Mouse (Mus musculus) neural tube, embryonic 13.5 days (tissue): ENCODE results near the gene Gm20388. TPM values are rescaled to one million over a fixed set of nuclear protein-coding genes. Genes with fewer than 3 reads are reported as not detected.

ENCODE experiments used
- ATAC-seq: fragments of 200-750 bp; cut with Nextera tagmentation; 2 replicates; pipeline ENCODE4 v1.8.0; 2017; ENCODE audit warnings: low read depth, mild to moderate bottlenecking, moderate TSS enrichment, moderate library complexity
- H3K27ac ChIP-seq: fragments of 300-500 bp; sonication (generic); replicated peaks from 2 replicates; pipeline ENCODE4 v1.5.1; 2015; ENCODE audit warnings: moderate library complexity, mild to moderate bottlenecking, inconsistent platforms
- H3K27me3 ChIP-seq: fragments of 300-500 bp; sonication (generic); 2 replicates; pipeline ENCODE4 v1.6.1; 2015; ENCODE audit warnings: mild to moderate bottlenecking, inconsistent platforms
- H3K36me3 ChIP-seq: fragments of 300-500 bp; sonication (generic); 2 replicates; pipeline ENCODE4 v1.6.1; 2015; ENCODE audit warnings: mild to moderate bottlenecking, inconsistent platforms
- H3K4me1 ChIP-seq: fragments of 300-500 bp; sonication (generic); replicated peaks from 2 replicates; pipeline ENCODE4 v1.6.1; 2015; ENCODE audit warnings: inconsistent platforms
- H3K4me2 ChIP-seq: fragments of 300-500 bp; sonication (generic); 2 replicates; pipeline ENCODE4 v1.6.1; 2015; ENCODE audit warnings: inconsistent platforms, mild to moderate bottlenecking, moderate library complexity
- H3K4me3 ChIP-seq: fragments of 300-500 bp; sonication (generic); 2 replicates; pipeline ENCODE4 v1.5.1; 2015; ENCODE audit warnings: mild to moderate bottlenecking, inconsistent platforms
- H3K9ac ChIP-seq: fragments of 300-500 bp; sonication (generic); 2 replicates; pipeline ENCODE4 v1.6.1; 2015; ENCODE audit warnings: moderate library complexity, mild to moderate bottlenecking, inconsistent platforms
- H3K9me3 ChIP-seq: fragments of 300-500 bp; sonication (generic); 2 replicates; pipeline ENCODE4 v1.6.1; 2016; ENCODE audit warnings: inconsistent platforms
- WGBS: fragments of 180-500 bp; shearing (Covaris S2); methylation state at CpG from one replicate; pipeline ENCODE4 v1.1.7; 2015; 5-methylcytosine and 5-hydroxymethylcytosine counted together
- polyA plus RNA-seq: library from polyadenylated mRNA; unstranded; fragments of >200 nt; fragmentation: Nextera tagmentation; extraction: Ambion mirVana; gene quantifications from 2 replicates; pipeline ENCODE4 v1.2.1, GENCODE M21; 2015

The Gm20388 gene
- polyA plus RNA-seq, 1 experiment from 2014 or later, result 0.27 TPM

DNA sequence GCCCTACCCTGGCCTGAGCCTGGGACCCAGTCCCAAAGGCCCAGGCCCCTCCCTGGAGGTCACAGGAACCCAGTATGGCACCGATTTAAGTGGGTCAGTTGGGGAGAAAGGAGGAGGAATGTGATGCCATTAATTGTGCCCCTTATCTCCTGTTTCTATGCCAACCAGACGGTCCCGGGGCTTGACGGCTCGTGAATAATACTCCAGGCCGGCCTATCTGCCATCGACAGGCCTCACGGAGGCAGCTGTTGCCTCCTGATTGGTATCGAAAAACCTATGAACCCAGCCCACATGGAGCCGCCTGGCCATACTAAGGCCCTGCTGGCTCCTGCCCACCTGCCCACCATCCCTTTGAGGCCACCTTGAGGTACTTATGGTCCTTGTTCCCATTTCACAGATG, 2376.3 kb downstream of the Gm20388 start:
- peaks cover 60% of the 10 kb centered on the region for H3K27me3 ChIP-seq
- no peak overlapping the region for H3K4me3 ChIP-seq
- H3K4me2 ChIP-seq, result no peak overlapping the region
- WGBS, result 75% methylated on average over 10 of the region's 10 CpGs
- H3K4me1 ChIP-seq, result peaks cover 60% of the 10 kb centered on the region
- no peak for ATAC-seq
- no peak overlapping the region for H3K9ac ChIP-seq
- no peaks in the 10 kb centered on the region for H3K36me3 ChIP-seq
- H3K9me3 ChIP-seq, result no peaks in the 10 kb centered on the region
- H3K27ac ChIP-seq, result no peak overlapping the region

GRCm38 (mm10) chr8:122287742-122288141, 2377.1 kb downstream of the Gm20388 start:
- 89% methylated on average over 8 of the region's 8 CpGs for WGBS
- no peak for ATAC-seq
- Histone ChIP-seq H3K4me1 (peaks cover 59% of the 10 kb centered on the region), H3K27me3 (peaks cover 60% of the 10 kb centered on the region), H3K36me3 (no peaks in the 10 kb centered on the region), H3K9me3 (no peaks in the 10 kb centered on the region), H3K27ac (no peak overlapping the region), H3K4me2 (no peak overlapping the region), H3K4me3 (no peak overlapping the region), H3K9ac (no peak overlapping the region)

GRCm38 (mm10) chr8:122288344-122288743, 2377.7 kb downstream of the Gm20388 start:
- Histone ChIP-seq H3K4me1 (peaks cover 53% of the 10 kb centered on the region), H3K4me3 (no peak overlapping the region), H3K9me3 (no peaks in the 10 kb centered on the region), H3K36me3 (no peaks in the 10 kb centered on the region), H3K9ac (no peak overlapping the region), H3K27ac (no peak overlapping the region), H3K27me3 (peaks cover 56% of the 10 kb centered on the region), H3K4me2 (no peak overlapping the region)
- ATAC-seq, result no peak
- 83% methylated on average over 3 of the region's 3 CpGs for WGBS

- 77% methylated on average over 12 of the region's 12 CpGs for WGBS
- H3K4me3 ChIP-seq, result no peak overlapping the region
- 0 out of 2 replicates have a peak overlapping the region, but pooled peaks have one; percentile 46 for H3K27ac ChIP-seq
- peaks cover 50% of the 10 kb centered on the region for H3K4me1 ChIP-seq
- H3K27me3 ChIP-seq, result peaks cover 31% of the 10 kb centered on the region; the same call in 1 of the 2 replicates
- no peaks in the 10 kb centered on the region for H3K9me3 ChIP-seq
- H3K36me3 ChIP-seq, result no peaks in the 10 kb centered on the region
- no peak overlapping the region for H3K9ac ChIP-seq
- no peak for ATAC-seq
- no peak overlapping the region for H3K4me2 ChIP-seq
Measured at GRCm38 (mm10) chr8:122291075-122291474, 2380.4 kb downstream of the Gm20388 start.

DNA sequence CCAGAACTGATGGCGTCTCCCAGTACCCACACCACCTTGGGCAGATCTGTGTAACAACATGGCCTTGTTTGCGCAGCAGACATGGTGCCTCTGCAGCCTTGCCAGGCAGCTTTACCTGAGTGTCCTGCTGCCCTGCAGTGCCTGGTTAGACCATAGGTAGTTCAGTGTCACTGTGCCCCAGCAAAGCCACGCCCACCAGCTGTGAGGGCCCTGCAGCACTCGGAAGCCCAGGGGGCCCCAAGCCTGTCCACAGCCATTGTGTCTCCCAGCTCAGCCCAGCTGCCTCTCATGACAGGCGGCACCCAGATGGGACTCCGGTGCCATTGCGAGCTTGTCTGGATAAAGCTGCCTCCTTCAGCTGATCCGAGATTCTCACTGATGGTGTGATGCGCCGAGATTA, 2380.9 kb downstream of the Gm20388 start:
- Histone ChIP-seq H3K9ac (peak overlapping the region; percentile 47; the same call in 1 of the 2 replicates), H3K4me2 (no peak overlapping the region), H3K36me3 (no peaks in the 10 kb centered on the region), H3K27ac (peak overlapping the region; percentile 46; the same call in 1 of the 2 replicates), H3K4me1 (peaks cover 51% of the 10 kb centered on the region), H3K9me3 (no peaks in the 10 kb centered on the region), H3K4me3 (no peak overlapping the region), H3K27me3 (peaks cover 26% of the 10 kb centered on the region; the same call in 1 of the 2 replicates)
- no peak for ATAC-seq
- 41% methylated on average over 10 of the region's 10 CpGs for WGBS

- WGBS, result 69% methylated on average over 10 of the region's 10 CpGs
- H3K27ac ChIP-seq, result no peak overlapping the region
- H3K4me1 ChIP-seq, result peaks cover 67% of the 10 kb centered on the region
- no peaks in the 10 kb centered on the region for H3K9me3 ChIP-seq
- no peak for ATAC-seq
- peaks cover 7% of the 10 kb centered on the region; the same call in 1 of the 2 replicates for H3K27me3 ChIP-seq
- no peak overlapping the region for H3K4me3 ChIP-seq
- H3K36me3 ChIP-seq, result no peaks in the 10 kb centered on the region
- H3K4me2 ChIP-seq, result no peak overlapping the region
- no peak overlapping the region for H3K9ac ChIP-seq
Measured at GRCm38 (mm10) chr8:122293484-122293883, 2382.8 kb downstream of the Gm20388 start.

DNA sequence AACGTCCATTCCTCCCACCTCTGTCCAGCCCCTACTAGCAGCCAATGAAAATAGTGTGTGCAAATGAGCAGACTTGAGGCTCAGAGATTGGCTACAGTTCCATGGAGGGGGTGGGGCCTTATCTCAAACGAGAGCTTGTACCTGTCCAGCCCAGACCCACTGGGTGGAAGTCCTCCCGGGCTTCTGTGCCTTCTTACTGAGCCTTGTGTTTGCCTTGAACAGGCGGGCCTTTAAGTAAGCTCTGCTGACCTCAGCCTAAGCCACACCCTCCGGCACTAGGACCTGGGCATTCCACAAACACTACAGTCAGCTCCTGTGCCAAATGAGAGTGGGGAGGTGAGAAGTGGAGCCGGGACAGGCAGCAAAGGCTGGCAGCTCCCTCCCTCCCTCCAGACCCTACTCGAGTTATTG, 2383.6 kb downstream of the Gm20388 start:
- peaks cover 72% of the 10 kb centered on the region for H3K4me1 ChIP-seq
- WGBS, result 3% methylated on average over 7 of the region's 7 CpGs

DNA sequence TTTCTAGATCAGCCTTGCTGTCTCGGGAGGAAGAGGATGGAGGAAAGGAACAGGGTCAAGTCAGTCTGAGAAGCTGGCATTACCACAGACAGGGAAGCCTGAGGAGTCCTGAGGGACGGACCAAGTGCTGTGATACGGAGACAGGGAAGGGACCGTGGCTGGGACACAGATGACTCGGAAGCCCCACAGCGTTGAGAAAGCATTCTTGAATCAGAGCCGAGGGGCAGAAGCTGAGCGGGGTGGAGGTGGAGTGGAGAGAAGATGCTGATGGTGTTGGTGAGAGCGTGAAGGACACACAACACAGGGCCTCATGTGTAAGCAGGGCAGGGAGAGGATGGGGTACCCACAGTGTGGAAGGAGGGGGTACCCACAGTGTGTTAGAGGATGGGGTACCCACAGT, 2384.7 kb downstream of the Gm20388 start:
- 58% methylated on average over 9 of the region's 9 CpGs for WGBS
- H3K4me1 ChIP-seq, result peaks cover 75% of the 10 kb centered on the region
- H3K27me3 ChIP-seq, result no peaks in the 10 kb centered on the region
- H3K9ac ChIP-seq, result no peak overlapping the region
- no peaks in the 10 kb centered on the region for H3K9me3 ChIP-seq
- no peak overlapping the region; the same call in 1 of the 2 replicates for H3K27ac ChIP-seq
- H3K4me2 ChIP-seq, result no peak overlapping the region
- no peak overlapping the region for H3K4me3 ChIP-seq
- H3K36me3 ChIP-seq, result no peaks in the 10 kb centered on the region
- no peak for ATAC-seq

More for the DNA sequence above, 2383.6 kb downstream of the Gm20388 start:
- Histone ChIP-seq H3K9me3 (no peaks in the 10 kb centered on the region), H3K4me3 (no peak overlapping the region), H3K27me3 (peaks cover 4% of the 10 kb centered on the region; the same call in 1 of the 2 replicates), H3K4me2 (no peak overlapping the region), H3K27ac (no peak overlapping the region), H3K9ac (no peak overlapping the region), H3K36me3 (no peaks in the 10 kb centered on the region)
- ATAC-seq, result no peak

GRCm38 (mm10) chr8:122296173-122297001, 2385.7 kb downstream of the Gm20388 start:
- peak; percentile 49 for ATAC-seq
- H3K4me2 ChIP-seq, result no peak overlapping the region
- no peak overlapping the region for H3K4me3 ChIP-seq
- 39% methylated on average over 24 of the region's 24 CpGs for WGBS
- H3K36me3 ChIP-seq, result no peaks in the 10 kb centered on the region
- 0 out of 2 replicates have a peak overlapping the region, but pooled peaks have one; percentile 17 for H3K9ac ChIP-seq
- no peaks in the 10 kb centered on the region for H3K27me3 ChIP-seq
- H3K27ac ChIP-seq, result peak overlapping the region; percentile 64
- no peaks in the 10 kb centered on the region for H3K9me3 ChIP-seq
- H3K4me1 ChIP-seq, result peaks cover 78% of the 10 kb centered on the region

DNA sequence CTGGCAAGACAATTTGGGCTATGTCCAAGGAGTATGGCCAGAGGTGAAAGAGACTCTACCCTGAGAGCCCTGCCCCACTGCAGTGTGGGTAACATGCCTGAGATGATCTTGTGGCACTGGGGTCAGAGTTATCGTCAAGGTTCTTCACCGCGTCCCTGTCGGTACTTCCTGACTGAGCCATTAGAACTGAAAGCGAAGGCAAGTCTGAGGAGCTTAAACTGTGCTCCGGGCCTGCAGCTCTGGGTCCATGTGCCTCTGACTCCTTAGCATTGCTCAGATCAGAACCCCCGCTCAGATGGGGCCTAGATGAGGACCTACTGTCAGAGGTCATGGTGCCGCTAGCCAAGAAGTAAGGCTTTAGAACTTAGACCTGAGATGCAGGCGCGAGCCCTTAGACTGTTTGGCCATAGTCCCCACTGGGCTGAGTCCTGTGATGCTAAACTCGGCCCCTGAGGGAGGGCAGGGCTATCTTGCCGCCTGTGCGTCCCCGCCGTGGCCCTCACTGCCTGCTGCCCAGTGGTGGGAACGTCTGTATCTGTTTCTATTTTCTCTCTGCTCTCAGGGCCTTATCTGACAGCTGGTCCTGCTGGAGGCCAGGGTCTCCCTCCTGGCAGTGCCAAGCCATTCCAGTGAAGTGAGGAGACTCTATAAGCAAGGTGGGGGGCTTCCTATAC, 2389.1 kb downstream of the Gm20388 start:
- peaks cover 75% of the 10 kb centered on the region for H3K4me1 ChIP-seq
- ATAC-seq, result no peak

DNA sequence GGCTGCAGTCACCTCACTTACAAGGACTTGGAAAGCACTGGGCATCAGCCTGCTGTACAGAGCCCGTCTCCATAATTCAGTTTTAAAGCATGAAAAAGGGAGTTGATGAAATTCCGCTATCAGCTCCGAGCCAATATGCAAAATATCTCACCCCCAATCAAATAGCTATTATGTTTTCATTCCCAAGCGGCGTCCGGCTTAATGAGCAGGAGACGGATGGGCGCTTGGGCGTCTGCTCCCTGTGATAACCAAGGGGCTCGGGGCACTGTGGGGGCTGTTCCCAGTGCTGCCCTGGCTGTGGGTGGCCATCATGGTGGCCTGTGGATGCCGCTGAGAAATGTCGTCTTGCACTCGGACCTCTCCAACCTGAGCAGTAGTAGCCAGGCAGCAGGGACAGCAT, 2390.4 kb downstream of the Gm20388 start:
- no peak overlapping the region for H3K4me3 ChIP-seq
- H3K27ac ChIP-seq, result no peak overlapping the region
- peaks cover 62% of the 10 kb centered on the region for H3K4me1 ChIP-seq
- 62% methylated on average over 13 of the region's 13 CpGs for WGBS
- ATAC-seq, result no peak
- 0 out of 2 replicates have a peak overlapping the region, but pooled peaks have one; percentile 38 for H3K9ac ChIP-seq
- no peak overlapping the region for H3K4me2 ChIP-seq
- H3K36me3 ChIP-seq, result no peaks in the 10 kb centered on the region
- H3K9me3 ChIP-seq, result no peaks in the 10 kb centered on the region
- no peaks in the 10 kb centered on the region for H3K27me3 ChIP-seq

More for the DNA sequence above, 2389.1 kb downstream of the Gm20388 start:
- H3K4me3 ChIP-seq, result no peak overlapping the region
- H3K9ac ChIP-seq, result no peak overlapping the region
- H3K27me3 ChIP-seq, result no peaks in the 10 kb centered on the region
- no peaks in the 10 kb centered on the region for H3K9me3 ChIP-seq
- H3K36me3 ChIP-seq, result no peaks in the 10 kb centered on the region
- H3K4me2 ChIP-seq, result no peak overlapping the region
- no peak overlapping the region for H3K27ac ChIP-seq
- WGBS, result 68% methylated on average over 16 of the region's 16 CpGs

DNA sequence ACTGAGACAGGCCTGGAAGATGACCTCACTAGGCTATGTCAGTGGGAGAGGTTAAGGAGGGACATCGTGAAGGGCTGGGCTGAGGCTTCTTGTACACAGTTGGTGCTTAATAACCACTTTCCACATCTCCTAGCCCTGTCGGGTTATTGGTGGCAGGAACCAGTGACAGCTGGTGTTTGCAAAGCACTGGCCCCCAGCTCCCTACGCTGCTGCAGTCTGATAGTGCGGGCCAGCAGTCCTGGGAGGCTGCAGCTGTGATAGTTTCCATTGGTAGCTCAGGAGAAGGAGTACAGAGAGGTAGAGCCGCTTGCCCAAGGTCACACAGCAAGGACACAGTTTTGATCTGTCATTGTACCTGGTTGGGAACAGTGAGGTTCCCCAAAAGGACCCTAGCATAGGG, 2391.2 kb downstream of the Gm20388 start:
- Histone ChIP-seq H3K27ac (peak overlapping the region; percentile 6; the same call in 1 of the 2 replicates), H3K4me1 (peaks cover 61% of the 10 kb centered on the region), H3K9me3 (no peaks in the 10 kb centered on the region), H3K36me3 (no peaks in the 10 kb centered on the region), H3K4me2 (no peak overlapping the region), H3K27me3 (no peaks in the 10 kb centered on the region; the same call in 1 of the 2 replicates), H3K9ac (no peak overlapping the region), H3K4me3 (no peak overlapping the region)
- 70% methylated on average over 5 of the region's 5 CpGs for WGBS
- no peak for ATAC-seq
